Mouse (Mus musculus) heart, embryonic 11.5 days (tissue): ENCODE measurements around the gene Wwtr1. TPM values are rescaled to one million over a fixed set of nuclear protein-coding genes. Genes with fewer than 3 reads are reported as not detected.

ENCODE experiments used
- ATAC-seq: fragments of 200-750 bp; cut with Nextera tagmentation; replicated peaks from 2 replicates; pipeline ENCODE4 v1.8.0; 2017; ENCODE audit warnings: moderate library complexity; ENCODE audit not compliant: insufficient number of reproducible peaks, low FRiP score, low TSS enrichment
- H3K27ac ChIP-seq: fragments of 300-500 bp; sonication (generic); 2 replicates; pipeline ENCODE4 v1.5.1; 2014; ENCODE audit warnings: mild to moderate bottlenecking, low read depth, low read length
- H3K27me3 ChIP-seq: fragments of 300-500 bp; sonication (generic); 2 replicates; pipeline ENCODE4 v1.6.1; 2014; ENCODE audit warnings: mild to moderate bottlenecking, low read length, mixed read lengths; ENCODE audit not compliant: control insufficient read depth, insufficient read depth
- H3K36me3 ChIP-seq: fragments of 300-500 bp; sonication (generic); 2 replicates; pipeline ENCODE4 v1.6.1; 2014; ENCODE audit warnings: mild to moderate bottlenecking, low read length, moderate library complexity, mixed read lengths; ENCODE audit not compliant: control insufficient read depth, insufficient read depth
- H3K4me1 ChIP-seq: fragments of 300-500 bp; sonication (generic); 2 replicates; pipeline ENCODE4 v1.6.1; 2014; ENCODE audit warnings: low read length; ENCODE audit not compliant: control insufficient read depth, insufficient read depth
- H3K4me2 ChIP-seq: fragments of 300-500 bp; sonication (generic); 2 replicates; pipeline ENCODE4 v1.6.1; 2014; ENCODE audit warnings: mild to moderate bottlenecking, moderate library complexity
- H3K4me3 ChIP-seq: fragments of 300-500 bp; sonication (generic); 2 replicates; pipeline ENCODE4 v1.5.1; 2014; ENCODE audit warnings: low read depth, low read length
- H3K9ac ChIP-seq: fragments of 300-500 bp; sonication (generic); 2 replicates; pipeline ENCODE4 v1.6.1; 2014; ENCODE audit warnings: mild to moderate bottlenecking, low read depth, low read length, moderate library complexity
- H3K9me3 ChIP-seq: fragments of 300-500 bp; sonication (generic); replicated peaks from 2 replicates; pipeline ENCODE4 v1.6.1; 2016; ENCODE audit warnings: low read length; ENCODE audit not compliant: control insufficient read depth
- WGBS: fragments of 180-500 bp; shearing (Covaris S2); extraction: QIAGEN DNeasy Blood & Tissue Kit; methylation state at CpG from one replicate; pipeline ENCODE4 v1.1.7; 2014; ENCODE audit not compliant: insufficient replicate concordance; 5-methylcytosine and 5-hydroxymethylcytosine counted together
- polyA plus RNA-seq: library from polyadenylated mRNA; unstranded; fragments of >200 nt; fragmentation: Nextera tagmentation; extraction: Ambion mirVana; gene quantifications from 2 replicates; pipeline ENCODE4 v1.2.1, GENCODE M21; 2014

The Wwtr1 gene
- polyA plus RNA-seq, 1 experiment from 2014 or later: 17.4 TPM

- no peak overlapping the region for H3K27ac ChIP-seq
- no peaks in the 10 kb centered on the region for H3K27me3 ChIP-seq
- H3K4me3 ChIP-seq: no peak overlapping the region
- no peak for ATAC-seq
- H3K4me1 ChIP-seq: peaks cover 17% of the 10 kb centered on the region; the same call in 1 of the 2 replicates
- peak overlapping the region; percentile 16; the same call in 1 of the 2 replicates for H3K4me2 ChIP-seq
- H3K36me3 ChIP-seq: peaks cover 11% of the 10 kb centered on the region; the same call in 1 of the 2 replicates
- H3K9me3 ChIP-seq: no peaks in the 10 kb centered on the region
- no peak overlapping the region for H3K9ac ChIP-seq
- 85% methylated on average over 6 of the region's 6 CpGs for WGBS
Observed at GRCm38 (mm10) chr3:57572331-57572975, 3.3 kb downstream of the Wwtr1 start.

GRCm38 (mm10) chr3:57566655-57567054 lies 9.1 kb downstream of the Wwtr1 start:
- Histone ChIP-seq H3K27me3 (no peaks in the 10 kb centered on the region), H3K4me1 (peaks cover 10% of the 10 kb centered on the region), H3K9me3 (no peaks in the 10 kb centered on the region), H3K27ac (no peak overlapping the region), H3K9ac (no peak overlapping the region), H3K36me3 (peaks cover 8% of the 10 kb centered on the region; the same call in 1 of the 2 replicates), H3K4me2 (no peak overlapping the region), H3K4me3 (no peak overlapping the region)
- WGBS: 80% methylated on average over 5 of the region's 5 CpGs
- ATAC-seq: no peak

GRCm38 (mm10) chr3:57563627-57564026 lies 12.1 kb downstream of the Wwtr1 start:
- Histone ChIP-seq H3K27me3 (no peaks in the 10 kb centered on the region), H3K27ac (no peak overlapping the region), H3K9ac (no peak overlapping the region), H3K4me1 (peaks cover 8% of the 10 kb centered on the region), H3K4me2 (no peak overlapping the region), H3K4me3 (no peak overlapping the region), H3K9me3 (no peaks in the 10 kb centered on the region), H3K36me3 (no peaks in the 10 kb centered on the region; the same call in 1 of the 2 replicates)
- no peak for ATAC-seq
- 65% methylated on average over 5 of the region's 5 CpGs for WGBS

- Histone ChIP-seq H3K4me2 (no peak overlapping the region), H3K9me3 (no peaks in the 10 kb centered on the region), H3K27ac (no peak overlapping the region), H3K4me1 (peaks cover 8% of the 10 kb centered on the region), H3K4me3 (no peak overlapping the region), H3K27me3 (no peaks in the 10 kb centered on the region), H3K36me3 (no peaks in the 10 kb centered on the region; the same call in 1 of the 2 replicates), H3K9ac (no peak overlapping the region)
- ATAC-seq: no peak
- WGBS: 86% methylated on average over 6 of the region's 6 CpGs
Observed at GRCm38 (mm10) chr3:57562996-57563506, 12.7 kb downstream of the Wwtr1 start.

- peaks cover 6% of the 10 kb centered on the region for H3K4me1 ChIP-seq
- no peak overlapping the region for H3K4me2 ChIP-seq
- no peak overlapping the region for H3K27ac ChIP-seq
- no peak overlapping the region for H3K4me3 ChIP-seq
- no peaks in the 10 kb centered on the region; the same call in 1 of the 2 replicates for H3K36me3 ChIP-seq
- 85% methylated on average over 6 of the region's 6 CpGs for WGBS
- H3K27me3 ChIP-seq: no peaks in the 10 kb centered on the region
- no peak for ATAC-seq
- no peak overlapping the region for H3K9ac ChIP-seq
- no peaks in the 10 kb centered on the region for H3K9me3 ChIP-seq
Observed at GRCm38 (mm10) chr3:57558761-57559160, 16.9 kb downstream of the Wwtr1 start.

- WGBS: 88% methylated on average over 4 of the region's 4 CpGs
- no peak overlapping the region for H3K27ac ChIP-seq
- H3K27me3 ChIP-seq: no peaks in the 10 kb centered on the region
- no peak overlapping the region for H3K9ac ChIP-seq
- peaks cover 2% of the 10 kb centered on the region; the same call in 1 of the 2 replicates for H3K4me1 ChIP-seq
- no peak for ATAC-seq
- no peaks in the 10 kb centered on the region for H3K9me3 ChIP-seq
- H3K4me3 ChIP-seq: no peak overlapping the region
- no peaks in the 10 kb centered on the region; the same call in 1 of the 2 replicates for H3K36me3 ChIP-seq
- H3K4me2 ChIP-seq: no peak overlapping the region
Observed at GRCm38 (mm10) chr3:57557408-57557807, 18.3 kb downstream of the Wwtr1 start.

GRCm38 (mm10) chr3:57555560-57555959 lies 20.1 kb downstream of the Wwtr1 start:
- H3K9me3 ChIP-seq: no peaks in the 10 kb centered on the region
- H3K27ac ChIP-seq: no peak overlapping the region
- H3K4me3 ChIP-seq: no peak overlapping the region
- 38% methylated on average over 3 of the region's 3 CpGs for WGBS
- H3K4me2 ChIP-seq: no peak overlapping the region
- H3K27me3 ChIP-seq: no peaks in the 10 kb centered on the region
- no peaks in the 10 kb centered on the region; the same call in 1 of the 2 replicates for H3K36me3 ChIP-seq
- ATAC-seq: no peak
- peaks cover 2% of the 10 kb centered on the region; the same call in 1 of the 2 replicates for H3K4me1 ChIP-seq
- no peak overlapping the region for H3K9ac ChIP-seq

GRCm38 (mm10) chr3:57554890-57555239 lies 20.8 kb downstream of the Wwtr1 start:
- no peak overlapping the region for H3K9ac ChIP-seq
- no peak for ATAC-seq
- 72% methylated on average over 3 of the region's 3 CpGs for whole genome bisulfite sequencing
- no peaks in the 10 kb centered on the region for H3K27me3 ChIP-seq
- H3K27ac ChIP-seq: 0 out of 2 replicates have a peak overlapping the region, but pooled peaks have one; percentile 10
- no peak overlapping the region for H3K4me2 ChIP-seq
- no peak overlapping the region for H3K4me3 ChIP-seq
- H3K4me1 ChIP-seq: peaks cover 2% of the 10 kb centered on the region; the same call in 1 of the 2 replicates
- no peaks in the 10 kb centered on the region for H3K9me3 ChIP-seq
- no peaks in the 10 kb centered on the region; the same call in 1 of the 2 replicates for H3K36me3 ChIP-seq
